Mouse (Mus musculus) G1E (cell line): ENCODE results near the gene Ltbp1. TPM values are rescaled to one million over a fixed set of nuclear protein-coding genes. Genes with fewer than 3 reads are reported as not detected.

Source experiments
- ATAC-seq: 2 replicates; pipeline ENCODE4 v1.8.0; 2016; ENCODE audit warnings: mild to moderate bottlenecking; ENCODE audit not compliant: insufficient number of reproducible peaks, poor library complexity, low FRiP score, severe bottlenecking; ENCODE audit errors: extremely low read depth
- DNase-seq: peaks from one replicate; pipeline ENCODE4 v3.0.0; 2012; ENCODE audit warnings: low spot score
- H3K27me3 ChIP-seq: 2 replicates; pipeline ENCODE4 v1.6.1; 2012; ENCODE audit warnings: mild to moderate bottlenecking, low read length, inconsistent platforms; ENCODE audit not compliant: insufficient read depth
- H3K36me3 ChIP-seq: replicated peaks from 2 replicates; pipeline ENCODE3; 2012; ENCODE audit warnings: mild to moderate bottlenecking, inconsistent platforms
- H3K4me1 ChIP-seq: 2 replicates; pipeline ENCODE4 v1.6.1; 2012; ENCODE audit warnings: low read depth, low read length, inconsistent platforms, mixed read lengths; ENCODE audit not compliant: insufficient read depth
- H3K4me3 ChIP-seq: 2 replicates; pipeline ENCODE4 v1.5.1; 2012; ENCODE audit warnings: low read depth, mild to moderate bottlenecking, inconsistent platforms, low read length, moderate library complexity, mixed read lengths
- H3K9me3 ChIP-seq: replicated peaks from 2 replicates; pipeline ENCODE4 v1.6.1; 2012; ENCODE audit warnings: inconsistent platforms
- CTCF ChIP-seq: IDR thresholded peaks from 2 replicates; pipeline ENCODE4 v1.5.1; 2012; ENCODE audit warnings: low read depth, low read length, inconsistent platforms, mixed read lengths
- GATA1 ChIP-seq: IDR thresholded peaks from 2 replicates; pipeline ENCODE4 v1.6.1; 2012; ENCODE audit warnings: borderline replicate concordance, low read length, inconsistent platforms, mixed read lengths
- GATA2 ChIP-seq: IDR thresholded peaks from 2 replicates; pipeline ENCODE4 v1.6.1; 2012; ENCODE audit warnings: low read depth, low read length, inconsistent platforms, borderline replicate concordance
- POLR2AphosphoS5 ChIP-seq: IDR thresholded peaks from 2 replicates; pipeline ENCODE4 v1.6.1; 2012; ENCODE audit warnings: low read depth, low read length, inconsistent platforms; ENCODE audit not compliant: insufficient replicate concordance
- TAL1 ChIP-seq: conservative IDR thresholded peaks from 2 replicates; pipeline ENCODE4 v1.6.1; 2012; ENCODE audit warnings: low read depth, low read length, inconsistent platforms, mixed read lengths
- polyA plus RNA-seq: library from polyadenylated mRNA; stranded (reverse); fragments of >175 nt; gene quantifications from 2 replicates; pipeline ENCODE4 v1.2.3, GENCODE M21; 2012
- total RNA-seq, 2 experiments: library from RNA; stranded (forward) in 1 of 2; stranded (reverse) in 1 of 2; fragments of 200-1000 nt in 1 of 2; fragments of >200 nt in 1 of 2; fragmentation: Nextera tagmentation in 1 of 2; gene quantifications; 2 replicates each; pipeline ENCODE4 v1.2.3; 2014 to 2017

Gene Ltbp1
- total and polyA plus RNA-seq, 3 experiments, result 0.05 TPM; not detected in 2

- ATAC-seq (no peak), DNase-seq (no peak)
- TF ChIP-seq GATA2, result no peak
- no peak for TF ChIP-seq TAL1
- TF ChIP-seq GATA1, result no peak
- no peak for TF ChIP-seq CTCF
- no peak for TF ChIP-seq POLR2AphosphoS5
- Histone ChIP-seq H3K4me1 (no peaks in the 10 kb centered on the region), H3K36me3 (no peaks in the 10 kb centered on the region), H3K27me3 (no peaks in the 10 kb centered on the region), H3K4me3 (no peak overlapping the region), H3K9me3 (peaks cover 30% of the 10 kb centered on the region)
Measured at GRCm38 (mm10) chr17:75331421-75331951, 326.1 kb downstream of the Ltbp1 start.

- Histone ChIP-seq H3K4me3 (no peak overlapping the region), H3K36me3 (no peaks in the 10 kb centered on the region), H3K4me1 (no peaks in the 10 kb centered on the region), H3K27me3 (no peaks in the 10 kb centered on the region), H3K9me3 (peaks cover 27% of the 10 kb centered on the region)
- DNase-seq (no peak), ATAC-seq (no peak)
- no peak for TF ChIP-seq TAL1
- no peak for TF ChIP-seq CTCF
- no peak for TF ChIP-seq POLR2AphosphoS5
- no peak for TF ChIP-seq GATA1
- no peak for TF ChIP-seq GATA2
Measured at GRCm38 (mm10) chr17:75332289-75332688, 326.9 kb downstream of the Ltbp1 start.

GRCm38 (mm10) chr17:75333011-75333410 is 327.6 kb downstream of the Ltbp1 start:
- Histone ChIP-seq H3K9me3 (peaks cover 28% of the 10 kb centered on the region), H3K36me3 (no peaks in the 10 kb centered on the region), H3K4me1 (no peaks in the 10 kb centered on the region), H3K27me3 (no peaks in the 10 kb centered on the region), H3K4me3 (no peak overlapping the region)
- no peak for TF ChIP-seq GATA2
- TF ChIP-seq TAL1, result no peak
- TF ChIP-seq GATA1, result no peak
- TF ChIP-seq CTCF, result no peak
- TF ChIP-seq POLR2AphosphoS5, result no peak
- no peak for ATAC-seq
- DNase-seq, result no peak

- no peak for TF ChIP-seq POLR2AphosphoS5
- no peak for TF ChIP-seq GATA2
- no peak for TF ChIP-seq GATA1
- TF ChIP-seq CTCF, result no peak
- no peak for TF ChIP-seq TAL1
- ATAC-seq (no peak), DNase-seq (no peak)
- H3K36me3 ChIP-seq, result no peaks in the 10 kb centered on the region
- H3K4me1 ChIP-seq, result no peaks in the 10 kb centered on the region
- no peaks in the 10 kb centered on the region for H3K27me3 ChIP-seq
- H3K4me3 ChIP-seq, result no peak overlapping the region
- peaks cover 27% of the 10 kb centered on the region for H3K9me3 ChIP-seq
Measured at GRCm38 (mm10) chr17:75333759-75334158, 328.4 kb downstream of the Ltbp1 start.

GRCm38 (mm10) chr17:75335649-75336048 is 330.3 kb downstream of the Ltbp1 start:
- H3K36me3 ChIP-seq, result no peaks in the 10 kb centered on the region
- ATAC-seq, result no peak
- no peaks in the 10 kb centered on the region for H3K27me3 ChIP-seq
- H3K4me1 ChIP-seq, result no peaks in the 10 kb centered on the region
- peaks cover 24% of the 10 kb centered on the region for H3K9me3 ChIP-seq
- TF ChIP-seq GATA2, result no peak
- TF ChIP-seq CTCF, result no peak
- TF ChIP-seq TAL1, result no peak
- TF ChIP-seq GATA1, result no peak
- TF ChIP-seq POLR2AphosphoS5, result no peak
- no peak for DNase-seq
- H3K4me3 ChIP-seq, result no peak overlapping the region

- H3K36me3 ChIP-seq, result no peaks in the 10 kb centered on the region
- peaks cover 14% of the 10 kb centered on the region for H3K9me3 ChIP-seq
- H3K27me3 ChIP-seq, result no peaks in the 10 kb centered on the region
- H3K4me1 ChIP-seq, result no peaks in the 10 kb centered on the region
- H3K4me3 ChIP-seq, result no peak overlapping the region
- TF ChIP-seq GATA2 (no peak), TAL1 (no peak), CTCF (no peak), GATA1 (no peak), POLR2AphosphoS5 (no peak)
- DNase-seq (no peak), ATAC-seq (no peak)
Measured at GRCm38 (mm10) chr17:75341227-75341626, 335.9 kb downstream of the Ltbp1 start.

- no peak for ATAC-seq
- DNase-seq, result no peak
- Histone ChIP-seq H3K9me3 (peaks cover 21% of the 10 kb centered on the region), H3K4me1 (no peaks in the 10 kb centered on the region), H3K36me3 (no peaks in the 10 kb centered on the region), H3K4me3 (no peak overlapping the region), H3K27me3 (no peaks in the 10 kb centered on the region)
- TF ChIP-seq POLR2AphosphoS5, result no peak
- no peak for TF ChIP-seq CTCF
- no peak for TF ChIP-seq TAL1
- TF ChIP-seq GATA1, result no peak
- TF ChIP-seq GATA2, result no peak
Measured at GRCm38 (mm10) chr17:75345116-75345515, 339.7 kb downstream of the Ltbp1 start.
